Mouse (Mus musculus) liver, embryonic 16.5 days (tissue): Measurements from ENCODE around the gene Tgfa. TPM values are rescaled to one million over a fixed set of nuclear protein-coding genes. Genes with fewer than 3 reads are reported as not detected.

ENCODE experiments used
- ATAC-seq: fragments of 200-750 bp; cut with Nextera tagmentation; 2 replicates; pipeline ENCODE4 v1.8.0; 2017; ENCODE audit warnings: low read depth, mild to moderate bottlenecking, moderate number of reproducible peaks, moderate library complexity
- H3K27ac ChIP-seq: fragments of 300-500 bp; sonication (generic); 2 replicates; pipeline ENCODE4 v1.5.1; 2014; ENCODE audit warnings: mild to moderate bottlenecking, low read length
- H3K27me3 ChIP-seq: fragments of 300-500 bp; sonication (generic); 2 replicates; pipeline ENCODE4 v1.6.1; 2014; ENCODE audit warnings: low read depth, low read length, mixed read lengths; ENCODE audit not compliant: control insufficient read depth, insufficient read depth
- H3K36me3 ChIP-seq: fragments of 300-500 bp; sonication (generic); 2 replicates; pipeline ENCODE4 v1.6.1; 2014; ENCODE audit warnings: mild to moderate bottlenecking; ENCODE audit not compliant: control insufficient read depth, insufficient read depth
- H3K4me1 ChIP-seq: fragments of 300-500 bp; sonication (generic); 2 replicates; pipeline ENCODE4 v1.6.1; 2014; ENCODE audit warnings: low read depth, low read length, mixed read lengths; ENCODE audit not compliant: control insufficient read depth
- H3K4me2 ChIP-seq: fragments of 300-500 bp; sonication (generic); 2 replicates; pipeline ENCODE4 v1.6.1; 2014; ENCODE audit warnings: low read depth, low read length, mixed read lengths
- H3K4me3 ChIP-seq: fragments of 300-500 bp; sonication (generic); 2 replicates; pipeline ENCODE4 v1.5.1; 2014; ENCODE audit warnings: low read depth, mild to moderate bottlenecking, low read length
- H3K9ac ChIP-seq: fragments of 300-500 bp; sonication (generic); 2 replicates; pipeline ENCODE4 v1.6.1; 2014; ENCODE audit warnings: low read depth, low read length
- H3K9me3 ChIP-seq: fragments of 300-500 bp; sonication (generic); replicated peaks from 2 replicates; pipeline ENCODE4 v1.6.1; 2016; ENCODE audit warnings: low read length; ENCODE audit not compliant: control insufficient read depth
- WGBS: fragments of 180-500 bp; shearing (Covaris S2); extraction: QIAGEN DNeasy Blood & Tissue Kit; methylation state at CpG from one replicate; pipeline ENCODE4 v1.1.7; 2014; ENCODE audit not compliant: insufficient replicate concordance; 5-methylcytosine and 5-hydroxymethylcytosine counted together
- polyA plus RNA-seq: library from polyadenylated mRNA; unstranded; fragments of >200 nt; fragmentation: Nextera tagmentation; extraction: Ambion mirVana; gene quantifications from 2 replicates; pipeline ENCODE4 v1.2.1, GENCODE M21; 2015

Gene Tgfa
- polyA plus RNA-seq, 1 experiment from 2014 or later, result 2.3 TPM

GRCm38 (mm10) chr6:86259242-86259641 is 64.2 kb downstream of the Tgfa start:
- no peaks in the 10 kb centered on the region for H3K36me3 ChIP-seq
- H3K27me3 ChIP-seq, result no peaks in the 10 kb centered on the region
- no peaks in the 10 kb centered on the region for H3K4me1 ChIP-seq
- no peak overlapping the region for H3K4me3 ChIP-seq
- H3K9me3 ChIP-seq, result no peaks in the 10 kb centered on the region
- ATAC-seq, result no peak
- no peak overlapping the region for H3K27ac ChIP-seq
- no peak overlapping the region for H3K9ac ChIP-seq
- WGBS, result 58% methylated on average over 6 of the region's 6 CpGs
- H3K4me2 ChIP-seq, result no peak overlapping the region

GRCm38 (mm10) chr6:86260322-86261050 is 65.5 kb downstream of the Tgfa start:
- WGBS, result 48% methylated on average over 7 of the region's 7 CpGs
- Histone ChIP-seq H3K36me3 (no peaks in the 10 kb centered on the region), H3K9me3 (no peaks in the 10 kb centered on the region), H3K27me3 (no peaks in the 10 kb centered on the region), H3K4me3 (no peak overlapping the region), H3K27ac (no peak overlapping the region), H3K4me2 (no peak overlapping the region), H3K9ac (no peak overlapping the region), H3K4me1 (no peaks in the 10 kb centered on the region)
- no peak for ATAC-seq

DNA sequence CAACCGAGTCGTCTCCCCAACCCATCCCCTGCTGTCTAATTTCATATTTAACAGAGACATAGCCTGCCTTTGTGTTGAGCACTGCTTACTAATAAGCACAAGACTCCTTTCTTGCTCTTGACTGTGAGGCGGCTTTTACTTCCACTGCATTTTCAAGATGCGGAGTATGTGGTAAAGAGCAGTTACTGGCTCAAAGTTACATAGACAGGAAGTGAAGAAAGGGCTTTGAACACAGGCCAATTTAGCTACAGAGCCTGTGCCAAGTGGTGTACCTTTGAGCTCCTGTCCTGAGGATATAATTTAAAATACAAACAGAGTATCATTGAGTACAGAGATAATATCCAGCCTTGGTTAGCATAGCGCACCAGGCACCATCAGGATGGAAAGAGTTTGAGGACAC is 71.8 kb downstream of the Tgfa start:
- Histone ChIP-seq H3K36me3 (no peaks in the 10 kb centered on the region), H3K9me3 (no peaks in the 10 kb centered on the region), H3K27ac (no peak overlapping the region), H3K9ac (no peak overlapping the region), H3K4me2 (no peak overlapping the region), H3K4me3 (no peak overlapping the region), H3K4me1 (no peaks in the 10 kb centered on the region), H3K27me3 (no peaks in the 10 kb centered on the region)
- WGBS, result 69% methylated on average over 5 of the region's 5 CpGs
- ATAC-seq, result no peak

GRCm38 (mm10) chr6:86270373-86271068 is 75.5 kb downstream of the Tgfa start:
- no peaks in the 10 kb centered on the region for H3K4me1 ChIP-seq
- WGBS, result 53% methylated on average over 8 of the region's 8 CpGs
- no peak for ATAC-seq
- H3K4me2 ChIP-seq, result no peak overlapping the region
- H3K36me3 ChIP-seq, result no peaks in the 10 kb centered on the region
- no peak overlapping the region for H3K27ac ChIP-seq
- H3K4me3 ChIP-seq, result no peak overlapping the region
- no peak overlapping the region for H3K9ac ChIP-seq
- H3K9me3 ChIP-seq, result no peaks in the 10 kb centered on the region
- no peaks in the 10 kb centered on the region for H3K27me3 ChIP-seq

- no peak overlapping the region for H3K4me3 ChIP-seq
- H3K9ac ChIP-seq, result no peak overlapping the region
- no peaks in the 10 kb centered on the region; the same call in 1 of the 2 replicates for H3K9me3 ChIP-seq
- H3K36me3 ChIP-seq, result no peaks in the 10 kb centered on the region
- H3K4me2 ChIP-seq, result no peak overlapping the region
- H3K27me3 ChIP-seq, result no peaks in the 10 kb centered on the region
- H3K4me1 ChIP-seq, result no peaks in the 10 kb centered on the region
- no peak overlapping the region for H3K27ac ChIP-seq
- WGBS, result 71% methylated on average over 5 of the region's 5 CpGs
- no peak for ATAC-seq
Observed at GRCm38 (mm10) chr6:86271130-86271529, 76.1 kb downstream of the Tgfa start.

- H3K27ac ChIP-seq, result no peak overlapping the region
- no peaks in the 10 kb centered on the region for H3K36me3 ChIP-seq
- no peaks in the 10 kb centered on the region for H3K4me1 ChIP-seq
- whole genome bisulfite sequencing, result 77% methylated on average over 4 of the region's 4 CpGs
- ATAC-seq, result no peak
- H3K4me3 ChIP-seq, result no peak overlapping the region
- no peaks in the 10 kb centered on the region for H3K27me3 ChIP-seq
- no peak overlapping the region for H3K4me2 ChIP-seq
- no peak overlapping the region for H3K9ac ChIP-seq
- no peaks in the 10 kb centered on the region; the same call in 1 of the 2 replicates for H3K9me3 ChIP-seq
Observed at GRCm38 (mm10) chr6:86275704-86276103, 80.7 kb downstream of the Tgfa start.

DNA sequence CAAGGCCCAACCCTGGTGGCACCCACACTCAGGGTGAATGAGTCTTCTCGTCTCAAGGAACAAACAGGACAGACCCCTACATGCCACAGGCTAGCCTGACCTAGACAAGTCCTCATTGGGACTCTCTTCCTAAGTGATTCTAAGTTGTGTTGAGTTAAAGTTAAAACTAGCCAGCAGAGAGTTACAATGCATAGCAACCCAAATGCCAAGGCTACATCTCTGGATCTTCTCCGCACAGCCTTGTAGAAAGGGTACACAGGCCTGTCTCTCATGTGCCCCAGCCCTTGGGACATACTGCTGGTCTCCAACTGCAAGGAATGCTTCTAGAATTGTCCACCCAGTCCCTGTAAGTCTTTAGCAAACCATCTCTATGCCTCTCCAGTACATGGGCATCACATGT is 81.8 kb downstream of the Tgfa start:
- Histone ChIP-seq H3K9ac (no peak overlapping the region), H3K36me3 (no peaks in the 10 kb centered on the region), H3K9me3 (no peaks in the 10 kb centered on the region; the same call in 1 of the 2 replicates), H3K4me1 (no peaks in the 10 kb centered on the region), H3K4me2 (no peak overlapping the region), H3K4me3 (no peak overlapping the region), H3K27ac (no peak overlapping the region), H3K27me3 (no peaks in the 10 kb centered on the region)
- WGBS, result 64% methylated on average over 2 of the region's 2 CpGs
- ATAC-seq, result no peak

GRCm38 (mm10) chr6:86277620-86278019 is 82.6 kb downstream of the Tgfa start:
- Histone ChIP-seq H3K27me3 (no peaks in the 10 kb centered on the region), H3K9ac (no peak overlapping the region), H3K4me2 (no peak overlapping the region), H3K9me3 (no peaks in the 10 kb centered on the region; the same call in 1 of the 2 replicates), H3K4me1 (no peaks in the 10 kb centered on the region), H3K27ac (no peak overlapping the region), H3K36me3 (no peaks in the 10 kb centered on the region), H3K4me3 (no peak overlapping the region)
- 56% methylated on average over 7 of the region's 7 CpGs for WGBS
- ATAC-seq, result no peak

DNA sequence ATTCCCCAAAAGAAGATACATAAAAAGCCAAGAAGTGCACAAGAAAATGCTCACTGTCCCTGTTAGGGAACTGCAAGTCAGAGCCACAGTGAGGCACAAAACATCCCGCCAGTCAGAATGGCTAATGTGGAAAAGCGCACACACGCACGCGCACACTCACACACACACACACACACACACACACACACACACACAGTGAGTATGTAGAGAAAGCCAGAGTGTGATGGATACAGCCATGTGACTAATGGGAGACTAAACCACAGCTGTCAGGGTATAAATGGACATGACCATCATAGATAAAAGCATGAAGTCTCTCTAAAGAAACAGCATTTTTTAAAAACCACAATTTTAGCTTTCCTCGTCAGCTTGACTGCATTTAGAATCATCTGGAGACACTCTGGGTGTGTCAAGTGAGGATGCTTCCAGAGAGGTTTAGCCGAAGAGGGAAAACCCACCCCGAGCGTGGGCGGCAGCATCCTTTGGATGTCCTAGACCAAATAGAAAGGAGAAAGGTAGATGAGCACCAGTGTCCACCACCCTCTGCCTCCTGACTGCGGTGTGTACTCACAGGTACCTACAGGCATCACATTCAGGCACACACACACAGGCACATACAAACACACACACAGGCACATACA is 86.7 kb downstream of the Tgfa start:
- Histone ChIP-seq H3K27me3 (no peaks in the 10 kb centered on the region), H3K27ac (no peak overlapping the region), H3K9me3 (no peaks in the 10 kb centered on the region), H3K9ac (no peak overlapping the region), H3K4me2 (no peak overlapping the region), H3K4me1 (no peaks in the 10 kb centered on the region), H3K4me3 (no peak overlapping the region), H3K36me3 (no peaks in the 10 kb centered on the region)
- 75% methylated on average over 11 of the region's 11 CpGs for WGBS
- no peak for ATAC-seq
